Mouse (Mus musculus) ES-Bruce4 (cell line): ENCODE measurements around the gene Rps18. TPM values are rescaled to one million over a fixed set of nuclear protein-coding genes. Genes with fewer than 3 reads are reported as not detected.

Experiments
- H3K27ac ChIP-seq: 2 replicates; pipeline ENCODE4 v1.5.1; 2012; ENCODE audit warnings: low read length, inconsistent platforms; ENCODE audit not compliant: insufficient read depth
- H3K27me3 ChIP-seq: 2 replicates; pipeline ENCODE4 v1.6.1; 2012; ENCODE audit warnings: mild to moderate bottlenecking, low read length, inconsistent platforms; ENCODE audit not compliant: control insufficient read depth, poor library complexity, insufficient read depth, severe bottlenecking
- H3K36me3 ChIP-seq: 2 replicates; pipeline ENCODE4 v1.6.1; 2012; ENCODE audit warnings: inconsistent platforms, mild to moderate bottlenecking, low read length, moderate library complexity; ENCODE audit not compliant: control insufficient read depth, poor library complexity, insufficient read depth, severe bottlenecking
- H3K4me1 ChIP-seq: one replicate; pipeline ENCODE4 v1.8.1; 2011; ENCODE audit warnings: low read length; ENCODE audit not compliant: control insufficient read depth, insufficient read depth
- H3K4me3 ChIP-seq: 2 replicates; pipeline ENCODE4 v1.5.1; 2011; ENCODE audit warnings: low read depth, mild to moderate bottlenecking, low read length
- H3K9ac ChIP-seq: 2 replicates; pipeline ENCODE4 v1.6.1; 2012; ENCODE audit warnings: low read depth, mild to moderate bottlenecking, inconsistent platforms; ENCODE audit not compliant: poor library complexity, severe bottlenecking
- H3K9me3 ChIP-seq: replicated peaks from 2 replicates; pipeline ENCODE4 v1.6.1; 2012; ENCODE audit warnings: mild to moderate bottlenecking, low read length, inconsistent platforms; ENCODE audit not compliant: control insufficient read depth, poor library complexity, insufficient read depth, severe bottlenecking
- CTCF ChIP-seq: IDR thresholded peaks from one replicate; pipeline ENCODE4 v1.8.1; 2011; ENCODE audit warnings: low read depth, low read length
- EP300 ChIP-seq: IDR thresholded peaks from 2 replicates; pipeline ENCODE4 v1.6.1; 2011; ENCODE audit warnings: low read depth, low read length; ENCODE audit not compliant: insufficient read depth
- POLR2A ChIP-seq: IDR thresholded peaks from one replicate; pipeline ENCODE4 v1.8.1; 2011; ENCODE audit warnings: low read length; ENCODE audit not compliant: insufficient read depth
- polyA plus RNA-seq: library from polyadenylated mRNA; stranded (reverse); fragments of >200 nt; gene quantifications from 2 replicates; pipeline ENCODE4 v1.2.4, GENCODE M21; 2011; ENCODE audit warnings: low read depth; ENCODE audit not compliant: missing spikeins, insufficient read depth, insufficient read length

Rps18 gene
- polyA plus RNA-seq, 1 experiment, result 2,174 TPM

- H3K4me3 ChIP-seq, result no peak overlapping the region
- H3K9me3 ChIP-seq, result no peaks in the 10 kb centered on the region
- H3K4me1 ChIP-seq, result no peaks in the 10 kb centered on the region
- no peak for TF ChIP-seq CTCF
- no peak for TF ChIP-seq POLR2A
- TF ChIP-seq EP300, result no peak
- no peaks in the 10 kb centered on the region for H3K27me3 ChIP-seq
- no peak overlapping the region for H3K27ac ChIP-seq
- H3K9ac ChIP-seq, result no peak overlapping the region
- H3K36me3 ChIP-seq, result peaks cover 26% of the 10 kb centered on the region
Observed at GRCm38 (mm10) chr17:33948905-33949537, 6.8 kb downstream of the Rps18 start.

DNA sequence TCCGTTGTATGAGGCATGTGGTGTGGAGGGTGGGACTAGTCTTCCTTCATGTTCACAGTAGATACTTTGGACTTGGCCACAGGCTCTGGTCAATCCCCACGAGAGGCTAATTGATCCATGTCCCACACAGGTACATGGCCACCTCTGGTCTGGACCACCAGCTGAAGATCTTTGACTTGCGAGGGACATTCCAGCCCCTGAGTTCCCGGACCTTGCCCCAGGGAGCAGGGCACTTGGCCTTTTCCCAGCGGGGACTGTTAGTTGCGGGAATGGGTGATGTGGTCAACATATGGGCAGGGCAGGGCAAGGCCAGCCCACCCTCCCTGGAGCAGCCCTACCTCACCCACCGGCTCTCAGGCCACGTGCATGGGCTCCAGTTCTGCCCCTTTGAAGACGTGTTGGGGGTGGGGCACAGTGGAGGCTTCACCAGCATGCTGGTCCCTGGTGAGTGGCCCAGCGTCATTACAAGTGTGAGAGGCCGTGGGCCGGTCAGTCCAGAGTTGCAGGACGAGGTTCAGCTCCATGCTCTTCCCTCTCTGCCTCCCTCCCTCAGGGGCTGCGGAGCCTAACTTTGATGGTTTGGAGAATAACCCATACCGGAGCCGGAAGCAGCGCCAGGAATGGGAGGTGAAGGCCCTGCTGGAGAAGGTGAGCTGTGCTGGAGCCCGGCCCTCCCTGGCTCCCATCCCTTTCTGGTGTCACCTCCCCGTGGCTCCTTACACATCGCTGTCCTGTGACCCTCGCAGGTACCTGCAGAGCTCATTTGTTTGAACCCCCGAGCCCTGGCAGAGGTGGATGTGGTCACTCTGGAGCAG is 7.5 kb downstream of the Rps18 start:
- no peak overlapping the region for H3K9ac ChIP-seq
- TF ChIP-seq POLR2A (no peak), EP300 (no peak), CTCF (no peak)
- H3K27ac ChIP-seq, result no peak overlapping the region
- no peaks in the 10 kb centered on the region for H3K27me3 ChIP-seq
- H3K9me3 ChIP-seq, result no peaks in the 10 kb centered on the region
- peaks cover 19% of the 10 kb centered on the region for H3K36me3 ChIP-seq
- H3K4me1 ChIP-seq, result no peaks in the 10 kb centered on the region
- H3K4me3 ChIP-seq, result no peak overlapping the region

DNA sequence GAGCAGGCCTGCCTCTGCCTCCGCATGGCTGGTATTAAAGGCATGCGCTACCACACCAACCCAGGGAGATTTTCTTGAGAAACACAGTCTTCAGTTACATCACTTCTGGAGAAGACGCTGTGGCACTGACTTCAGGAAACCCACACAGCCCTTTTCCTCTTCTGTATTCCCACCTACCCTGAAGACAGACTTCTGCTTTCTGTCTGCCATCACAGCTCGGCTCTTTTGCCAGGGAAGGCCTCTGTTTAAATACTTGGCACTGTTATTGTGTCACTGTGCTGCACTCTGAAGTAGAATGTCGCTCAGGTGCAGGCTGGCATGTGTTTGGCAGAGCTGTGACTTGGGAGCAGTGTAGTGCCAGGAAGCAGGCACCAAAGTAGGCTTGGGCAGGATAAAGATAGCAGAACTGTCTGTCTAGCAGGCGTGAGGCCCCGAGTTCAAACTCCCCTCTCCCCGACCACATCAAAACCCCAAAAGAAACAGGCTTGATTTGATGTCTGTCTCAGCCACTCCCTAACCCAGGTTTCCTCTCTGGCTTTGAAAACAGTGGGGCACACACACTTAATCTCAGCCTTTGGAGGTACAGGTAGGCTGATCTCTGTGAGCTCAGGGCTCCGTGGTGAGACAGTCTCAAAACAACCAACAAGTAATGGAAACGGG is 8.2 kb downstream of the Rps18 start:
- Histone ChIP-seq H3K9ac (no peak overlapping the region), H3K27ac (no peak overlapping the region), H3K4me3 (no peak overlapping the region), H3K9me3 (no peaks in the 10 kb centered on the region), H3K36me3 (peaks cover 18% of the 10 kb centered on the region), H3K4me1 (no peaks in the 10 kb centered on the region), H3K27me3 (no peaks in the 10 kb centered on the region)
- no peak for TF ChIP-seq CTCF
- no peak for TF ChIP-seq EP300
- no peak for TF ChIP-seq POLR2A

DNA sequence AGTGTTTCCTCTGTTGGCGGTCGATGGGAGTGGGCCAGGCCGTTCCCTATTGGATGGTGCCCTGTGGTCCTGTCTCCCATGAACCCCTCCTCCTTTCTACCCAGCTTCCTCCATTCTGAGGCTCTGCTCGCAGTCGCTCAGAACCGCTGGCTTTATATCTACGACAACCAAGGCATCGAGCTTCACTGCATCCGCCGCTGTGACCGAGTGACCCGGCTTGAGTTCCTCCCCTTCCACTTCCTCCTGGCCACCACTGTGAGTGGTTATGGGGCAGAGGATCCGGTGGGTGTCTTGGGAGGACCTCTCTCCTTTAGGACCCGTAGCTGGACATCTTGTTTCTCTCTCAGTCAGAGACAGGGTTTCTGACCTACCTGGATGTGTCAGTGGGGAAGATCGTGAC is 12.3 kb downstream of the Rps18 start:
- H3K4me1 ChIP-seq, result no peaks in the 10 kb centered on the region
- no peak overlapping the region for H3K27ac ChIP-seq
- no peak overlapping the region for H3K4me3 ChIP-seq
- H3K9ac ChIP-seq, result no peak overlapping the region
- peaks cover 7% of the 10 kb centered on the region; the same call in 1 of the 2 replicates for H3K36me3 ChIP-seq
- H3K27me3 ChIP-seq, result no peaks in the 10 kb centered on the region
- H3K9me3 ChIP-seq, result no peaks in the 10 kb centered on the region
- no peak for TF ChIP-seq EP300
- TF ChIP-seq CTCF, result no peak
- no peak for TF ChIP-seq POLR2A

- TF ChIP-seq POLR2A (no peak), EP300 (no peak), CTCF (no peak)
- Histone ChIP-seq H3K4me1 (no peaks in the 10 kb centered on the region), H3K4me3 (peak overlapping the region; percentile 91), H3K9me3 (no peaks in the 10 kb centered on the region), H3K9ac (peak overlapping the region; percentile 77), H3K36me3 (peaks cover 13% of the 10 kb centered on the region), H3K27ac (no peak overlapping the region), H3K27me3 (no peaks in the 10 kb centered on the region)
Observed at GRCm38 (mm10) chr17:33941381-33941780, 14.4 kb downstream of the Rps18 start.
